Mouse (Mus musculus) midbrain, embryonic 16.5 days (tissue): Measurements from ENCODE around the gene Dpp8. TPM values are rescaled to one million over a fixed set of nuclear protein-coding genes. Genes with fewer than 3 reads are reported as not detected.

ENCODE experiments used
- polyA plus RNA-seq: library from polyadenylated mRNA; unstranded; fragments of >200 nt; fragmentation: Nextera tagmentation; extraction: Ambion mirVana; gene quantifications from 2 replicates; pipeline ENCODE4 v1.2.1, GENCODE M21; 2015

Dpp8 gene
- polyA plus RNA-seq, 1 experiment from 2014 or later, result 39.3 TPM

Other genes starting within 250 kb of the Dpp8 start
- gene Dennd4a, start 221.1 kb upstream of the Dpp8 start, polyA plus RNA-seq, result 9.6 and 10.2 TPM in 2 replicates
- 0.10 and 0.20 TPM in 2 replicates for gene Slc24a1, start 80.8 kb upstream of the Dpp8 start, polyA plus RNA-seq
- gene Ints14, start 71.5 kb upstream of the Dpp8 start, polyA plus RNA-seq, result 35.1 and 37.1 TPM in 2 replicates
- 241 and 246 TPM in 2 replicates for gene Hacd3, start 10.7 kb upstream of the Dpp8 start, polyA plus RNA-seq
- 13.4 and 15.9 TPM in 2 replicates for gene Igdcc4, start 69.1 kb downstream of the Dpp8 start, polyA plus RNA-seq
- gene Igdcc3, start 108.8 kb downstream of the Dpp8 start, polyA plus RNA-seq, result 8.7 and 9.1 TPM in 2 replicates
- gene Parp16, start 162.9 kb downstream of the Dpp8 start, polyA plus RNA-seq, result 8.5 and 9.0 TPM in 2 replicates
- 0.20 and 0.29 TPM in 2 replicates for gene Cilp, start 232.8 kb downstream of the Dpp8 start, polyA plus RNA-seq